ENCODE assay signal across 8 mouse cellular contexts in genomic region chr11:60777801-60778370, GRCm38 (mm10). TPM values are rescaled to one million over a fixed set of nuclear protein-coding genes. Genes with fewer than 3 reads are reported as not detected.
A peak's percentile ranks its signal among the peaks of the same experiment; 100 is the strongest.
DNase-seq lines count a peak whose midpoint lies in the region; ATAC-seq and TF ChIP-seq lines count a peak whose summit lies in the region.

No protein-coding gene starts in this region.

- TF ChIP-seq POLR2A in kidney, adult 2 months (IDR thresholded peaks at IDR 0.05; ENCODE audit: low read depth, low read length) = no peak

- no peak for DNase-seq in kidney, adult 2 months
- no peak for DNase-seq in kidney, postnatal 10 days
- DNase-seq in hindbrain, embryonic 14.5 days (ENCODE audit: low spot score) = no peak
- no peak for DNase-seq in frontal cortex, postnatal 10 days (ENCODE audit: low spot score in 2 of 2)
- no peak for DNase-seq in embryo, embryonic 10.5 days (ENCODE audit: low spot score)
- no peak for DNase-seq in right cerebral cortex, postnatal 36 days (ENCODE audit: low spot score in 2 of 2)

- peaks cover 35% of the 10 kb centered on the region for H3K4me1 ChIP-seq in kidney, adult 2 months (ENCODE audit: control insufficient read depth, insufficient read depth, low read length)
- H3K4me1 ChIP-seq in brown adipose tissue, adult 24 weeks (ENCODE audit: control insufficient read depth, insufficient read depth, insufficient read length, low read length) = peaks cover 40% of the 10 kb centered on the region
- H3K4me1 ChIP-seq in hindbrain, embryonic 14.5 days (replicated peaks; ENCODE audit: control insufficient read depth, insufficient read depth, low read length) = peaks cover 70% of the 10 kb centered on the region
- H3K4me1 ChIP-seq in midbrain, embryonic 12.5 days = peaks cover 69% of the 10 kb centered on the region

- H3K9me3 ChIP-seq in hindbrain, embryonic 14.5 days (ENCODE audit: control insufficient read depth, low read length) = no peaks in the 10 kb centered on the region
- H3K9me3 ChIP-seq in midbrain, embryonic 12.5 days = no peaks in the 10 kb centered on the region

- H3K4me3 ChIP-seq in kidney, adult 2 months (ENCODE audit: insufficient read depth, low read depth, low read length) = peak overlapping the region; percentile 63
- peak overlapping the region; percentile 85 for H3K4me3 ChIP-seq in brown adipose tissue, adult 24 weeks (ENCODE audit: insufficient read depth, low read depth, low read length)
- peak overlapping the region; percentile 80 for H3K4me3 ChIP-seq in hindbrain, embryonic 14.5 days (replicated peaks; ENCODE audit: low read length)
- H3K4me3 ChIP-seq in midbrain, embryonic 12.5 days = peak overlapping the region; percentile 67

- 22% methylated on average over 16 of the region's 16 CpGs for WGBS in kidney, adult 2 months
- whole genome bisulfite sequencing in hindbrain, embryonic 14.5 days = 29% methylated on average over 16 of the region's 16 CpGs
- 25% methylated on average over 16 of the region's 16 CpGs for WGBS in midbrain, embryonic 12.5 days

- H3K9ac ChIP-seq in hindbrain, embryonic 14.5 days = peak overlapping the region; percentile 81
- peak overlapping the region; percentile 79 for H3K9ac ChIP-seq in midbrain, embryonic 12.5 days (replicated peaks)

- ATAC-seq in hindbrain, embryonic 14.5 days (ENCODE audit: low FRiP score) = no peak
- no peak for ATAC-seq in midbrain, embryonic 12.5 days (ENCODE audit: low FRiP score, low read depth)

- H3K36me3 ChIP-seq in kidney, adult 2 months (ENCODE audit: control insufficient read depth, insufficient read depth, low read length) = no peaks in the 10 kb centered on the region
- peaks cover 33% of the 10 kb centered on the region for H3K36me3 ChIP-seq in hindbrain, embryonic 14.5 days (replicated peaks; ENCODE audit: control insufficient read depth, insufficient read depth)
- peaks cover 13% of the 10 kb centered on the region; the same call in 1 of the 2 replicates for H3K36me3 ChIP-seq in midbrain, embryonic 12.5 days

- TF ChIP-seq CTCF in kidney, adult 2 months (conservative IDR thresholded peaks at IDR 0.05; ENCODE audit: insufficient read depth, insufficient read length, low read depth, low read length) = no peak

- no peaks in the 10 kb centered on the region for H3K27me3 ChIP-seq in kidney, adult 2 months (replicated peaks; ENCODE audit: control insufficient read depth, insufficient read depth, low read length)
- H3K27me3 ChIP-seq in hindbrain, embryonic 14.5 days (ENCODE audit: control insufficient read depth, insufficient read depth, low read length) = no peaks in the 10 kb centered on the region
- no peaks in the 10 kb centered on the region for H3K27me3 ChIP-seq in midbrain, embryonic 12.5 days

- peak overlapping the region; percentile 93 for H3K4me2 ChIP-seq in hindbrain, embryonic 14.5 days (replicated peaks)
- peak overlapping the region; percentile 89 for H3K4me2 ChIP-seq in midbrain, embryonic 12.5 days (replicated peaks)

- H3K27ac ChIP-seq in kidney, adult 2 months (ENCODE audit: insufficient read depth, low read depth, low read length) = peak overlapping the region; percentile 93
- peak overlapping the region; percentile 97 for H3K27ac ChIP-seq in brown adipose tissue, adult 24 weeks (replicated peaks; ENCODE audit: low read depth, low read length)
- 0 out of 2 replicates have a peak overlapping the region, but pooled peaks have one; percentile 71 for H3K27ac ChIP-seq in hindbrain, embryonic 14.5 days
- peak overlapping the region; percentile 79; the same call in 1 of the 2 replicates for H3K27ac ChIP-seq in midbrain, embryonic 12.5 days (replicated peaks)

RNA-seq across cellular contexts. Expression of gene Smcr8, which starts 0.6 kb away (rescaled TPM):
- 12.1 and 13.9 TPM in 2 replicates for polyA plus RNA-seq in kidney, adult 2 months (2012; rRNA removed)
- polyA plus RNA-seq in brown adipose tissue, adult 24 weeks (2012; ENCODE audit: insufficient read depth, insufficient read length, missing spikeins) = 8.0 and 8.5 TPM in 2 replicates
- polyA plus RNA-seq in hindbrain, embryonic 14.5 days (2014; fragmentation: Nextera tagmentation; extraction: Ambion mirVana) = 8.3 and 8.9 TPM in 2 replicates
- polyA plus RNA-seq in midbrain, embryonic 12.5 days (2016; fragmentation: Nextera tagmentation; extraction: Ambion mirVana) = 11.3 and 11.6 TPM in 2 replicates

RNA-seq across cellular contexts. Expression of gene Top3a, which starts 0.7 kb away (rescaled TPM):
- 5.8 and 5.9 TPM in 2 replicates for polyA plus RNA-seq in kidney, adult 2 months (2012; rRNA removed)
- 2.2 and 2.6 TPM in 2 replicates for polyA plus RNA-seq in brown adipose tissue, adult 24 weeks (2012; ENCODE audit: insufficient read depth, insufficient read length, missing spikeins)
- 7.2 and 8.0 TPM in 2 replicates for polyA plus RNA-seq in hindbrain, embryonic 14.5 days (2014; fragmentation: Nextera tagmentation; extraction: Ambion mirVana)
- 17.8 and 20.5 TPM in 2 replicates for polyA plus RNA-seq in midbrain, embryonic 12.5 days (2016; fragmentation: Nextera tagmentation; extraction: Ambion mirVana)

RNA-seq across cellular contexts. Expression of gene Shmt1, which starts 33.6 kb away (rescaled TPM):
- 108 and 120 TPM in 2 replicates for polyA plus RNA-seq in kidney, adult 2 months (2012; rRNA removed)
- polyA plus RNA-seq in brown adipose tissue, adult 24 weeks (2012; ENCODE audit: insufficient read depth, insufficient read length, missing spikeins) = 18.0 and 28.1 TPM in 2 replicates
- 6.4 and 8.7 TPM in 2 replicates for polyA plus RNA-seq in hindbrain, embryonic 14.5 days (2014; fragmentation: Nextera tagmentation; extraction: Ambion mirVana)
- 36.4 and 40.0 TPM in 2 replicates for polyA plus RNA-seq in midbrain, embryonic 12.5 days (2016; fragmentation: Nextera tagmentation; extraction: Ambion mirVana)

RNA-seq across cellular contexts. Expression of gene Mief2, which starts 49.7 kb away (rescaled TPM):
- polyA plus RNA-seq in kidney, adult 2 months (2012; rRNA removed) = 16.9 and 17.9 TPM in 2 replicates
- polyA plus RNA-seq in brown adipose tissue, adult 24 weeks (2012; ENCODE audit: insufficient read depth, insufficient read length, missing spikeins) = 23.5 and 30.7 TPM in 2 replicates
- polyA plus RNA-seq in hindbrain, embryonic 14.5 days (2014; fragmentation: Nextera tagmentation; extraction: Ambion mirVana) = 25.6 and 28.0 TPM in 2 replicates
- 14.3 and 15.2 TPM in 2 replicates for polyA plus RNA-seq in midbrain, embryonic 12.5 days (2016; fragmentation: Nextera tagmentation; extraction: Ambion mirVana)

RNA-seq across cellular contexts. Expression of gene Flii, which starts 50.8 kb away (rescaled TPM):
- 164 and 176 TPM in 2 replicates for polyA plus RNA-seq in kidney, adult 2 months (2012; rRNA removed)
- 68.5 and 68.8 TPM in 2 replicates for polyA plus RNA-seq in brown adipose tissue, adult 24 weeks (2012; ENCODE audit: insufficient read depth, insufficient read length, missing spikeins)
- polyA plus RNA-seq in hindbrain, embryonic 14.5 days (2014; fragmentation: Nextera tagmentation; extraction: Ambion mirVana) = 62.7 and 64.3 TPM in 2 replicates
- 76.1 and 76.9 TPM in 2 replicates for polyA plus RNA-seq in midbrain, embryonic 12.5 days (2016; fragmentation: Nextera tagmentation; extraction: Ambion mirVana)
